Mouse (Mus musculus) heart, postnatal 4 days (tissue): ENCODE data around the gene Srcin1. TPM values are rescaled to one million over a fixed set of nuclear protein-coding genes. Genes with fewer than 3 reads are reported as not detected.

Experiments
- DNase-seq: peaks from one replicate; pipeline ENCODE4 v3.0.0; 2021
- total RNA-seq, 2 experiments: library from RNA; stranded (reverse); gene quantifications; 2 replicates each; pipeline ENCODE4 v1.2.3; 2021

Gene Srcin1
- under 1 TPM; 0.12 to 0.23 TPM for total RNA-seq

DNA sequence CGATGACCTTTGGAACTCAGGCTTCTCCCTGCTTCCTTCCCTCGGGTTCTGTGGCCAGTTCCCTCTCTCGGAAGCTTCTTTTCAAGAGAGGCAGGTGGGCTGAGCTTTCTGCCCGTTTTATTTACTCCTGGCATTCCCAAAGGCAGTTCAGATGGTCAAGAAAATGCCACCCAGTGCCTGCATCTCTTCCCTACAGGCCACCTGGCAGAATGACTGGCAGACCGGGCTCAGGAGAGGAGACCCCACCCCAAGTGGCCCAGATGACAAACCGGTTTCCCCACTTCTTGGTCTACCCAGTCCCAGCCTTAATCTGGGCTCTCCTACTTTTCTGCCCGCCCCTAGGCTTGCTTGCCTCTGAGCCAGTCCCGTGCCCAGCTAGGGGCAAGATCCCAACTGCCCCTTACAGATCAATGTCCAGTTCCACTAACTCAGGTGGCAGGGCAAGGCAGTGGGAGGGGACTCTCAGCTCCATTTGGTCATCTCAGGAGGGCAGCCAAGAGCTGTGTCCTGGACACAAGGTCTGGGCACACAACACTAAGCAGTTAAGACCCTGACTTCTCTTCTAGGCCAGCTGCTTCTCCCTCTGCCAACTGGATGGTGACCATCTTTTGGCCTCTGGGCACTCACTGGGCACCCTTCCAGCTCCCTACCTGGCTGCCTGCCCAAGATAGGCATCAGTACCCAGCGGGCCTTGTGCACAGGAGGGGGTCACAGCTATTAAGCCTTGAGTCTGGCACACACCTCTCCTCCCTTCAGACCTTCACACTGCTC lies at the start of gene Srcin1:
TSS of gene Srcin1 (minus strand) at position 51 of the 771 bp plus-strand sequence.
- DNase-seq = peak; percentile 74

DNA sequence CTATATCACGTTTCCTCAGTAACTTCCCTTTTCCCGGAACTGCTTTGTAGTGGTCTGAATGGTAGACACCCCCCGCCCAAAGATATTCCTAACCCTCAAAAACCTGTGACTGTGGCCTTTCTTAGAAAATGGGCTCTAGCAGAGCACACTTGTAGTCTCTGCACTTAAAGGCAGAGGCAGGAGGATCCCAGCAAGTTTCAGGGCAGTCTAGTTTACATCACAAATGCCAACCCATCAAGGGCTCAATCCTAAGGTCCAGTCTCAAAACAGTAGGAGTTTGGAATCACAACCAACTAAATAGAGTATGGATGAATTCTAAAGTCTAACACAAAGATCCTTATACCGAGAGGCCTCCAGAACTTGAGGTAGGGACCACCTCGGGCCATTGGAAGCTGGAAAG lies 49.6 kb upstream of the Srcin1 start:
- no peak for DNase-seq

DNA sequence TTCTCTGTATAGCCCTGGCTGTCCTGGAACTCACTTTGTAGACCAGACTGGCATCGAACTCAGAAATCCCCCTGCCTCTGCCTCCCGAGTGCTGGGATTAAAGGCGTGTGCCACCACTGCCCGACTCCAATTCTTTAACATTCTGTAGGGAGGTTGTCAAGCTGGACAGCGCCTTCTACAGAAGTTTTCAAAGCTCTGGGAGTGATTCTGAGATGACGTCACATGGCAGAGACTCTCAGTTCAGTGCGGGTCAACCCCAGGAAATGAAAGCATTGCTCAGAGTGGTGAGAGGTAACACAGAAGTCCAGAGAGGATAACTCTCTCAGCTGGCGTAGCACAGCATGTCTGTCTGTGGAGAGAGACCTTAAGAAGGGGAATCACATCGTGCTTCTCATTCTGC lies 47.2 kb upstream of the Srcin1 start:
- DNase-seq = no peak

DNA sequence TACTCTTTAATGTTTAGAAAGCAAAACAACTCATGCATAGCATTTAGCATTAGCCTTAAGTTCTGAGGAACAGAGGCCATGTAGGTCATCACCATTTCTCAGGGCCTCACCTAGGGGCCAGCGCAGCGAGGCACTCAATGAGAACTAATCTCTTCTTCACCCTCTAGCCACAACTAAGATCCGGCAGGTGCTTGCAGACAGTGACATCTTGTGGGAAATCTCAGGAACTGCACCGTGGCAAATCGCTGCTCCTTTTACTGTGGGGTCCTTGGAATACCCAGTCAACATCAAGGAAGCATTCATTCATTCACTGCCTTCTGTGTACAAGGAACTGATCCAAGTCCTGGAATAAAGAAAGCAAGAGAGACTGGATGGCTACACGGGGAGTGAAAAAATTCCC lies 46.5 kb upstream of the Srcin1 start:
- DNase-seq = peak; percentile 81

DNA sequence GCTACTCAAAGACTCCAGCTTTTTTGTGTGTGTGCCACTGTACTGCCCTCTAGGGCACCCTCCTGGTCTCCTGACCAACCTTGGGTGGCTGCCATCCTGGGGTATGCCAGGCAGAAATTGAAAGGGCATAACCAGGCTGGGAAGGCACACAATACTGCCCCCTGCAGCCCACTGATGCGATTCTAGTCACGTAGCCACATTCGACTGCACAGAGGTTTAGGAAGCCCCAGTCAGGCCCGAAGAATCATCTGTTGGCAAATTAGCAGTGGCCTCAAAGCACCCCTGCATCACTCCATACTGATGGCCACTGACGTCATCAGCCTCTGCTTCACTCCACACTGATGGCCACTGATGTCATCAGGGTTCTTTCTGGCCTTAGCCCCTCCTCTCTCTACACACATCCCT lies 43.4 kb upstream of the Srcin1 start:
- peak; percentile 84 for DNase-seq

DNA sequence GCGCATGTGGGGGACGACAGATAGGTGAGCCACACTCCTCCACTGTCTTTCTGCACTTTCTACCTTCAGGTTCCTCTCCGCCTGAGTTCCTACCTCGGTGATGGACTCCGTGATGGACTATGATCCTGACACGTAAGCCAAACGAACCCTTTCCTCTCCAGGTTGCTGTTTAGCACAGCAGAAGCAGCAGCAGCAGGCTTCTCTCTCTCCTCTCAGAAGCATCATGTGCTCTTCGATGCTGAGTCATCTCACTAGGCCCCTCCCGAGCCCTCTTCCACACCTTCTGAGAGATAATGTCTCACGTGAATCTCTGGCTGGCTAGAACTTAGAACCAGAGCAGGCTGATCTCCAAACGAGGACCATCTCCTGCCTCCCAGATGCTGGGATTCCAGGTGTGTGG lies 42.4 kb upstream of the Srcin1 start:
- DNase-seq = no peak

DNA sequence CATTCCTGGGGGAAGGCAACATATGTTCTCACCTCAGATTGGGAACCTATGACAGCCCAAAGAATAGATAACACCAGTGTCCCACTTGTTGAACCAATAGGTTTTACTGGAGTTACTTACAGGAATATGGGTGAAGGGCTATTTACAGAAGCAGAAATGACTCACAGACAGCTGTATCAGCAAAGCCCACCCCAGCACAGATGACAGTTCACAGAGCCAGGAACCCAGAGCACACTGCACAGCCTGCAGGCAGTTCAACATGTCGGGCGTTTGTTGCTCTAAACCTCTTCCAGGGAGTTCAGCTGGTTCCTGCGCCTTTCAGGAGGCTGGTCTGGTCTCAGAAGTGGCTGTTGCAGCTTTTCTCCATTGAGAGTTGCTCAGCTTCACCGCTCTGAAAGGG lies 39.3 kb upstream of the Srcin1 start:
- DNase-seq = no peak

DNA sequence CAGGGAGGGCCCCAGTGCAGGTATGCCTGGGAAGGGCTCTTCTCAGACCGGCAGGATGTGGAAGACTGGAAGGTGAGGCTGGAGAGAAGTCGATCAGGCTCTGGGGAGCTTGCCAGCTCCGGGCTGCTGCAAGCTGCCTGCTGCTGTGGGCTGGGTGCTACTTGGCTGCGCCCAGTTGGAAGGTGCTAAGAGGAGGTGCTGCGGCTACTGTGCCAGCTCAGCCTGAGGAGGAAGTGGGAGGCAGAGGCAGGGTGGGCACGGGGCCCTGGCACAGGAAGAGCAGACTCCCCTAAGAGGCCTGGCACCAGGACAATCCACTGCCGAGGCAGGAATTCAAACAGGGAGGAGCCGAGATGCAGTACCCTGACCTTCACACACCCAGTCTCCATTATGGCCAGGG lies 35.1 kb upstream of the Srcin1 start:
- DNase-seq = peak; percentile 13

DNA sequence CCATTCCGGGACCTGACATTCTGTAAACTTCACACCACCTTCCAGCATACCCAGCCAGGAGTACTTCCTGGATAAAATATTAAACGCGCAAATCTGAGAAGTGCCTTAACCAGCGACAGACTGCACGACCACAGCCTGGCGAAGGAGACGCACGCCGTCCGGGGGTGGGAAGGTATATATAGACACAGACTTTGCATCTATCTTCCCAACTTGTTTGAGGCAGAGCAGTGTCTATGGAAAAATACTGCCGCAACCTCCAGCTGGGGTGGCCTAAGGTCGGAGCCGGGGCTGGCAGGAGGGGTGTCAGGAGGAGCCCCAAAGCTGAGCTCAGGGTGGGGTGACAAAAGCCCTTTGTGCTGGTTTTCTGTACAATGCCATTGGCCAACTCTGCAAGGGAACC lies 33.8 kb upstream of the Srcin1 start:
- DNase-seq = no peak

DNA sequence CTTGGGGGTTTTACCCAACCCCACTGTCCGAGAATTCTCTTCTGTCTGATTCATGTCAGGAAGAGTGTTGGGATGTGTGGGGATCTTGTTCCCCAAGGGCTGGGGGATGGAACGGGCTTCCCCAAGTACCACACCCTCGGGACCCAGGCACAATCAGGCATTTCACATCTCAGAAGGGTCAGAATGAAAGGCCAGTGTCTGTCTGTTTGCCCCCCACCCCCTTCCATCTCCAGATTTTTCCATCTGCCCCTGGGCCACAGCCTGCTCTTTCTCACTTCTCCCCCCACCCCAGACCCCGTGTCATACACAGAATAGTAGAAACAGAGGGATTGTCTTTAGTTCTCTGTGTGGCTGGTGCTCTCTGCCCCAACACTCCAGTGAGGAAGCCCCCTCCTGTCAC lies 32.9 kb upstream of the Srcin1 start:
- DNase-seq = no peak

DNA sequence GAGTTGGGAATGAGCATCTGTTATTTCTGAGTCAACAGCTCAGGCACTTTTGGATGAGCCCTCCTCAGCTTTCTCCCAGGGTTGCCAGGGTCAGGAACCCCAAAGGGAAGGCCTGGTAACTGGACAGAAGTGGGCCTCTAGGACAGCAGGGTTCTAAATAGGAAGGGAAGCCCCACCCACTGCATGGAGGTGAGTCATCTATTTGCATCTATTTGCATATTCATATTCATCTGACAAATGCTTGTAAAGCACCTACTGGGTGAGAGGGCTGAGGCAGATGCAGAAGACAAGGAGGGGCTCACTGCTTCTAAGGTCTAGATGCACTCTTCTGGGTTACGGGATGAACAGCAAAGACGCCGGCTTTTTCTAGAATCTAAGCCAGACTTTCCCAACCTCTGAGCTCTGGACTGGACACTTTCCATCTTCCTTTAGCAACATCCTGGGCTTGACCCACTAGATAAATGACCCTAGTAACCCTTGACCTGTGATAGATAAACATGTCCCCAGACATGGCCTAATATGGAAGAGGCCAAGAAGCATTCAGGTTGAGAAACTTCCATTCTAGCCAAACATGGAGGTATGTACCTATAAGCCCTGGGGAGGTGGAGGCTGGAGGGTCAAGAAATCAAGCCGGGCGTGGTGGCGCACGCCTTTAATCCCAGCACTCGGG lies 31.2 kb upstream of the Srcin1 start:
- DNase-seq = no peak

DNA sequence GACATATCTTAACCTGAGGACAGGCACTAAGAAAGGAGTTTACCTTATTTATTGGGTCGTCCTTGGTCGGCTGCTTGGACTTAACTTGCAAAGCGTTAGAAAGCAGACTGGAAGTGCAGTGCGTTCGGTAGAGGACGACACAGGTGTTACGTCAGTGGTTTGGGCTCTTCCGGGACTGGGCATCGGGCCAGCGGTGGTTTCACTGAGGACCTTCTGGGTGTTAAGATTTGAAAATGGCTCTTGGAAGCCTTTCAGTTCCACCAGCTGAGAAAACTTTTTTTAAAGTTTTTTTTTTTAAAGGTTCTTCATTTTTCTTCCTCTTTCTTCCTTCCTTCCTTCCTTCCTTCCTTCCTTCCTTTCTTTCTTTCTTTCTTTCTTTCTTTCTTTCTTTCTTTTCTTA lies 27.9 kb upstream of the Srcin1 start:
- peak; percentile 61 for DNase-seq

DNA sequence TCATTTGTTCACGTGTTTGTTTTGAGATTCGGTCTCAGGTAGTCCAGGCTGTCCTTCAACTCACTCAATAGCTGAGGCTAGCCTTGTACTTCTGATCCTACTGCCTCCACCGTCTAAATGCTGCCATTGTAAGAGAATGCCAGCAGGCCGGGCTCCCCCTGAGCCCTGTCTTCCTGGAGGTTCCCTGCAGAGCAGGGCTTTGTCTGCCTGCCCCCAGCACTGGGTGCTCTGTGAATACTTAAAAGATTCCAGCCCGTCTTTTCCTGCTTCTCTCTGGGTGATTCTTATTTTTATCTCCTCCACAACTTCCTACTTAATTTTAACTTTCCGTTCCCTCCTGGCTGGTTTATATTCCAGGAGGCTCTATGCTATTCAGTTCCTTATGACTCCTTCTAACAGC lies 26.2 kb upstream of the Srcin1 start:
- DNase-seq = no peak

DNA sequence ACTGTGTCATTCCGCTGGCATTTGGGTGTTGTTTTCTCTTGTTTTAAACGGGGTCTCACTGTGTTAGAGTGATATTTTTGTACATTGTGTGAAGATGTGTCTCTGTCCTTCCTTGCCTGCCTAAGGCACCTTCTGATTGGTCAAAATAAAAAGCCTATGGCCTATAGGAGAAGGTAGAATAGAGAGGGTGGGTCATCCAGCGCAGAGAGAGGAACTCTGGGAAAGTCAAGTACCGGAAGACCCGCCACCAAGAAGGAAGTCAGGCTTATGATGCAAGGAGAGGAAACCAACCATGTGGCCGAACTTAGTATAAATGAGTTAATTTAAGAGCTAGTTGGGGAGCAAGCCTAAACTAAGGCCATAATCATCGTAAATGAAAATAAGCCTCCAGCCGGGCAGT lies 23.1 kb upstream of the Srcin1 start:
- no peak for DNase-seq

DNA sequence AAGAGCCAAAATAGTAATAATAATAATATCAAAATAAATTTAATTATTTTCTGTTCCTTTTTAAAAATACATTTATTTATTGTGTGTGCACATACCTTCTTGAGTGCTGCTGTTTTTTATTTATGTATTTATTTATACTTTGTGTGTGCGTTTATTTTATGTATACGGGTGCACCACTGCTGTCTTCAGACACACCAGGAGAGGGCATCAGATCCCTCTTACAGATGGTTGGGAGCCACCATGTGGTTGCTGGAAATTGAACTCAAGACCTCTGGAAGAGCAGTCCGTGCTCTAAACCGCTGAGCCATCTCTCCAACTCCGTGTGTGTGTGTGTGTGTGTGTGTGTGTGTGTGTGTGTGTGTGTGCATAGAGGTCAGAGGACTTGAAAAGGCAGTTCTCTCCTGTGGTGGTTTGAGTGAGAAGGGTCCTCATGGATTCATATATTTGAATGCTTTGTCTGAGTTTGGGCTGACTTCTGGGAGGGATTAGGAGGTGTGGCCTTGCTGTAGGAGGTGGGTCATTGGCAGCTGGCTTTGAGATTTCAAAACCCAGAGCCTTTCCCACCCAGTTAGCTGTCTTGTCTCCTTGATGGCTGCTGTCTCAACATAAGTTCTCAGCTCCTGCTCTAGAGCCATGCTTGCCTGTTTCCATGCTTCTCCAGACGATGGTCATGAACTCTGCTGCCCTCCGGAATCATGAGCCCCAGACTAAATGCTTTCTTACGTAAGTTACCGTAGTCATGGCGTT lies 22.1 kb upstream of the Srcin1 start:
- DNase-seq = no peak

DNA sequence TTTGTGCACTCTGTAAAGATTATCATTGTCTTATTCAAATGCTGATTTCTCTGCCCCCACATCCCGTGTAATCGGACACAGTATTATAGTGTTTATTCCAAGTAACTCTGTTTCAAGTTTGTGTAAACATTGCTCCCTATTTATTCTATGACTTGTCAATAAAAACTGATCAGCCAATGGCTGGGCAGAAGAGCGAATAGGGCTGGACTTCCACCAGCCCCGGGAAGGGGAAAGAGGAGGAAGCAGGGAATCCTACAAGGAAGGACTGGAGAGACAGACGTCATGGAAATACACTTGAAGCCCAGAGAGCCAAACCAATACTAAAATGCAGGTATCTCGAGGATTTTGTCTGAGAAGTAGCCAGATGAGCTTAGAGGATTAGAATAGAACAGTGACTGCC lies 18.1 kb upstream of the Srcin1 start:
- peak; percentile 24 for DNase-seq

DNA sequence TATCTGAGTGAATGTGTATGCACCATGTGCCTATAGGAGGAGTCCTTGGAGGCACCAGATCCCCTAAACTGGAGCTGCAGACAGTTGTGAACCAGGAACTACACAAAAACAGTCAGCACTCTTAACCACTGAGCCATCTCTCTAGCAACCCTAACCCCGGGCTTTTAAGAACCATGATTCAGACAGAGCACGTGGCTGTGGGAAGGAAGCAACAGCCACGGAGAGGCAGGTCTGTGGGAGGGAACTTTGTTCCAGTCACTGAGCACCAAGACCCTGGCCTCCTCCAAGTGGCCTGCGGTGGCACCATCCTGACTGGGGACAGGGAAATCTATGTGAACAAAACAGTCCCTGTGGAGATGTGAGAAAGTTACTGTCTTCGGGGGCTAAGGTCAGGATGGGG lies 15.9 kb upstream of the Srcin1 start:
- no peak for DNase-seq

DNA sequence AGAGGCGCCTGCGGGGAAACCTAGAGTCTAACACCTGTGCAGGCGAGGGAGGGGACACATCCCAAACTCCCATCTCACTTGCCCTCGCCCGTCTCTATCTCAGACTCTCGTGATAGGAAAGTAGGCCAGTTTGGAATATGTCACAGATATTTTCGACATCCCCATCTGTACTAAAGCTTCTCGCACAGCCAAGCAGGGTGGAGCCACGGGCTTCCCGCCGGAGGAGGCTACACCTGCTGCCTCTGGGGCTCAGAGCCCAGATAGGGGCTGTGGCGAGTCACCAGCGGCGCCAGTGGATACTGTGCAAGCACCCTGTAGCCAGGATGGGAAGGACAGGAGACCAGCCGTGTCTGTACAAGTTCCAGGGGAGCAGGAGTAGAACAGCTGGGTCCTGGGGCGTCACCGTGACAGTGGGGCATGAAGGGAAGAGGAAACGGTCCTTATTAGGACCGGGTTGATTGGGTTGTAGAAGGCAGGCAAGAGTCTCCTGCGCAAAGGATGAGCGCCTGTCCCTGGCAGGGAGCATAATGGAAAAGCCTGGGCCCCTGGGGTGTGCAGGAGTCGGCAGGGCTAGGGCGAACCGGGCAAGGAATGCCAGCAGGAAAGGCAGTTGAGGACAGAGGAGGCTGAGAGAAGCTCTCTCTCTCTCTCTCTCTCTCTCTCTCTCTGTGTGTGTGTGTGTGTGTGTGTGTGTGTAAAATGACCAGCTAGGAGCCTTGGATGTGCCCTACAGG lies 14.4 kb upstream of the Srcin1 start:
- no peak for DNase-seq

DNA sequence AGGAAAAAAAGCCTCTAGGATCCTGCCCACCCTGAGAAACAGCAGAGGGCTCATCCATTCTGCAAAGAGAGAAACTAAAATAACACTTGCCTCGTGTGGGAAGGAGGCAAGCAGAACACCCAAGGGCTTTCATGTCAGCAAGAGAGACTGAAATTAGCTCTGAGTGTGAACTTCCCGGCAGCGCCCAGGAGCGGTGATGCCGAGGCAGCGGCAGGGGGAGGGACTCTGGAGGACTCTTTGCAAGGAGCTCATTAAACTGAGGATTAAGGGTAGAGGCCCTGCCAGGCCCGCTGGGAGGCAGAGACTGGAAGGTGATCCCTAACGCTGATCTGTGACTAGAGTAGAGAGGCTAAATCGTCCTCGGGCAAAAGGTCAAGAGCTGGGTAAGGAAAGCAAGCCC lies 13.2 kb upstream of the Srcin1 start:
- no peak for DNase-seq

DNA sequence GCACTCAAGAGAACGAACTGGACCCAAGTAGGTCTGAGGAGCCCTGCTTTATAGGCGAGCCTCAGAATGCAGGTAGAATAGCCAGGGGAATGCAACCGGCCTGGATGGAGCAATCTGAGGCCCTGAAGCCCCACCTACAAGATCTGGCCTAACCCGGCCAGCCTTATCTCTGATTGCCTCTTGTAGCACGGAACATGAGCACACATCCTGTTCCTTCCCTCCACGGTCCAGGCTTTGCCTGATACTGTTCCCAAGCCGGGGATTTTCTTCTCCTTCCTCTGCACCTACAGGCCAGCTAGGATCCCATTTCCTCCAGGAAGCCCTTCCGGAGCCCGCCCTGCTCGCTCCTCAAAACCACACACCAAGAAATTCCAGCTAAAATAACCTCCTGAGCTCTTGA lies 9.9 kb upstream of the Srcin1 start:
- DNase-seq = peak; percentile 32

DNA sequence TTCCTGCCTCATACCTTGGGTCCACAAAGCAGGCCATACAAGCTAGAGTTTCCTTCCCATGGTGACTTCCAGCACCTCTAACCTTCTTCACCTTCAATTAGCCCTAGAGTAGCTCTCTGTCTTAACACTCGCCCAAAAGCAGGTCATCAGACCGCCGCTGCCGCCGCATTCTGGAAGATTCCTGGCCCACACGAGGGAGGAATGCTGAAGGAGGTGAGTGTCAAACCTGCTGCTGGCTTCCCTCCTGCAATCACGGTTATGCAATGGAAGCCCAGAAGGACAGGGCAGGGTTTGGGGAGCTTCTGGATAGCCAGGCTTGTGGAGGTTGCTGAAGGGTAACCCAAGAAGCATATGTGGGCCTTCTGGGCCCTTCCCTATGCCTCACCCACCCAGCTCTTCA lies 8.5 kb upstream of the Srcin1 start:
- no peak for DNase-seq

DNA sequence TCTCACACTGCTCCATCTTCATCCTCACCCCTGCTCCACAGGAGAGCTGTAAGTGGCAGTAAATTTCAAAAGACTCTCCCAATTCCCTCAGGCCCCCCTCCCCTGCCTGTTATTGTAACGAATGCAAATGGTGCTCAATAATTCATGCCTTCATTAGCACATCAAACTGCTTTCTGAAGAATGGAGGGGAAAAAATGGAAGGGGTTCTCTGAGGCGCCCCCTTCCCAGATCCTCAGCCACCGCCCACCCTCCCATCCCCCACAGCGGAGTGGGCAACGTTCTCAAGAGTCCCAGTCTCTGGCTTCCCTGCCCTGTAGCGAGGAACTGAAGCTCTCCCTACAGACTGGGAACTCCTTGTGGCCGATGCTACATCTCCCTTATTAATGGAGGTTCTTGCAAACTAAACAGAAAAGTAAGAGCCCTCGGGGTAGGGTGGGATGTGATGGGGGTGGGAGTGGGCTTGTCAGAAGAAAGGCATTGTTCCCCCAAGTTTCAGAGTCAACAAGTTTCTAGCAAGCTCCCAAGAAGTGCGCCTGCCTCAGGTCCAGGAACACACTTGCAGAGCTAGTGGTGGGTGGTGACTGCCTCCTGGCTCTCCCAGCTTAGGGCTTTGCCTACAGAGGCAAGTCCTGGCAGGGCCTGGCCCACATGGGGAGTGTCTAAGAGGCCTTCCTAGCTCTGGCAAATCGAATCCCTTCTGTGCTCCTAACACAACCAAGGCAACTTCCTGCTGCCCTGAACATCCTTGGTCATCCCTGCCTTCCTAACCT lies 3.3 kb upstream of the Srcin1 start:
- no peak for DNase-seq
